Mouse (Mus musculus): ENCODE data around the gene Oaz1. TPM values are rescaled to one million over a fixed set of nuclear protein-coding genes. Genes with fewer than 3 reads are reported as not detected.
"Not testable (repeated sequence)": the region's sequence is repeated elsewhere in the genome, so short reads cannot be mapped to it uniquely, and the experiment has no call there.

Gene Oaz1
- polyA plus RNA-seq, 1 experiment from 2014 or later, result 1,218 TPM

GRCm38 (mm10) chr10:80816303-80816702, 10.2 kb upstream of the Oaz1 start:
- not testable (repeated sequence) for DNase-seq; ATAC-seq (ENCODE audit: low FRiP score, low TSS enrichment); H3K27me3 ChIP-seq (ENCODE audit: control insufficient read depth, insufficient read depth, low read length); H3K4me3 ChIP-seq (replicated peaks; ENCODE audit: low read depth, low read length); H3K9ac ChIP-seq (replicated peaks; ENCODE audit: low read length); H3K36me3 ChIP-seq (ENCODE audit: control insufficient read depth, insufficient read depth, low read length); H3K4me1 ChIP-seq (ENCODE audit: control insufficient read depth, insufficient read depth, low read length); H3K4me2 ChIP-seq (ENCODE audit: low read length); H3K27ac ChIP-seq (replicated peaks; ENCODE audit: low read depth, low read length); H3K9me3 ChIP-seq (ENCODE audit: control insufficient read depth, low read length)
- WGBS, result 76% methylated on average over 3 of the region's 3 CpGs

DNA sequence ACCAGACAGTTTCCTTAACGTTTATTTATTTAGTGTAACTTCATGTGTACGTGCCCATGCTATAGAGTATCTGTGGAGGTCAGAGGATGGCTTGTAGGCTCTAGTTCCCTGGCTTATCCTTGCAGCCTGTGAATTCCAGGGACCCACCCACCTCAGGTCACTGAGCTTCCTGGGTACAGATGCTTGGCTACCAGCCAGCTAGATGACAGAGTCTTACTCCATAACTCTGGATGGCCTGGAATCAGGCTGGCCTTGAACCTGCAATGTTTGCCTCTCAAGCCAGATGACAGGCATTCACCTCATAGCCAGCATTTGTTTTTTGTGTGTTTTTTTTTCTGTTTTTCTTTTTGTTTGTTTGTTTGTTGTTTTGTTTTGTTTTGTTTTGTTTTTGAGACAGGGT, 9.3 kb upstream of the Oaz1 start:
- no peak overlapping the region for H3K27ac ChIP-seq (replicated peaks; ENCODE audit: low read depth, low read length)
- no peaks in the 10 kb centered on the region for H3K9me3 ChIP-seq (ENCODE audit: control insufficient read depth, low read length)
- no peak for ATAC-seq (ENCODE audit: low FRiP score, low TSS enrichment)
- no peak for DNase-seq
- H3K4me1 ChIP-seq (ENCODE audit: control insufficient read depth, insufficient read depth, low read length), result no peaks in the 10 kb centered on the region
- no peaks in the 10 kb centered on the region for H3K36me3 ChIP-seq (ENCODE audit: control insufficient read depth, insufficient read depth, low read length)
- no peak overlapping the region for H3K9ac ChIP-seq (replicated peaks; ENCODE audit: low read length)
- no peak overlapping the region for H3K4me3 ChIP-seq (replicated peaks; ENCODE audit: low read depth, low read length)
- H3K4me2 ChIP-seq (ENCODE audit: low read length), result no peak overlapping the region
- WGBS, result 76% methylated on average over 2 of the region's 2 CpGs
- no peaks in the 10 kb centered on the region for H3K27me3 ChIP-seq (ENCODE audit: control insufficient read depth, insufficient read depth, low read length)

GRCm38 (mm10) chr10:80817955-80818354, 8.5 kb upstream of the Oaz1 start:
- not testable (repeated sequence) for ATAC-seq (ENCODE audit: low FRiP score, low TSS enrichment); H3K27ac ChIP-seq (replicated peaks; ENCODE audit: low read depth, low read length); H3K4me2 ChIP-seq (ENCODE audit: low read length); H3K4me1 ChIP-seq (ENCODE audit: control insufficient read depth, insufficient read depth, low read length); H3K9ac ChIP-seq (replicated peaks; ENCODE audit: low read length); DNase-seq; H3K36me3 ChIP-seq (ENCODE audit: control insufficient read depth, insufficient read depth, low read length); H3K27me3 ChIP-seq (ENCODE audit: control insufficient read depth, insufficient read depth, low read length); H3K9me3 ChIP-seq (ENCODE audit: control insufficient read depth, low read length); H3K4me3 ChIP-seq (replicated peaks; ENCODE audit: low read depth, low read length)
- 82% methylated on average over 7 of the region's 7 CpGs for WGBS

DNA sequence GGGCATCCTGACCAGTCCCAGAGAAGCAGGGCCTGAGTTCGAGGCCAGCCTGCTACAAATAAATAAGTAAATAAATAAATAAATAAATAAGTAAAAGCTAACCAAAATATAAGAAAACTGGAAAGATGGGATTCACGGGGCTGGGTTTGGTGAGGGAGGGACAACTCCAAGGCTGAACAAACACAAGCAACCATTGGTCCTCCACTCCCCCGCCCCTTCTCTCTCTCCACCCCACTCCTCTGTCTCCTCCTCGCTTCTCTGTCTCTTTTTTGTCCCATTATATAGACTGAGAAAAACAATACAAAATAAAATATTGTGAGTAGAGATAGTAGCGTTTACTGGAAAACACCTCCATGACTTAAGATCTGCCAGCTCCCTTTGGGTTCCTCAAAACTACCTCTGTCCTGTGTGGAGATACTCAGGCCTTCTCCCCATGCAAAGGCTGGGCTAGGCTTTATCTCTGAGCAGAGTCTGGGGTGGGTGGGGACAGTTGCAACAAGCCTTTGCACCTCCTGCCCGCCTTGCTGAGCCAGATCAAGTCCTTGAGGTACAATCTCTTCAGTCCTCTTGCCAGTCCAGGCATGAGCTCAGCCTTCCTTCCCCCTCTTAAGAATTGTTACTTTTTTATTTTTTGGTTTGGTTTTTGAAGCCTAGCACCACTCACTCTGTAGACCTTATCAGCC, 7.7 kb upstream of the Oaz1 start:
- Histone ChIP-seq H3K9me3 (ENCODE audit: control insufficient read depth, low read length) (no peaks in the 10 kb centered on the region), H3K27ac (replicated peaks; ENCODE audit: low read depth, low read length) (no peak overlapping the region), H3K27me3 (ENCODE audit: control insufficient read depth, insufficient read depth, low read length) (no peaks in the 10 kb centered on the region), H3K4me2 (ENCODE audit: low read length) (no peak overlapping the region), H3K9ac (replicated peaks; ENCODE audit: low read length) (no peak overlapping the region), H3K4me3 (replicated peaks; ENCODE audit: low read depth, low read length) (no peak overlapping the region), H3K36me3 (ENCODE audit: control insufficient read depth, insufficient read depth, low read length) (no peaks in the 10 kb centered on the region), H3K4me1 (ENCODE audit: control insufficient read depth, insufficient read depth, low read length) (no peaks in the 10 kb centered on the region)
- WGBS, result 60% methylated on average over 6 of the region's 6 CpGs
- DNase-seq (no peak), ATAC-seq (ENCODE audit: low FRiP score, low TSS enrichment) (no peak)

- Histone ChIP-seq H3K27me3 (ENCODE audit: control insufficient read depth, insufficient read depth, low read length) (no peaks in the 10 kb centered on the region), H3K36me3 (ENCODE audit: control insufficient read depth, insufficient read depth, low read length) (no peaks in the 10 kb centered on the region), H3K9ac (replicated peaks; ENCODE audit: low read length) (no peak overlapping the region), H3K4me2 (ENCODE audit: low read length) (no peak overlapping the region), H3K9me3 (ENCODE audit: control insufficient read depth, low read length) (no peaks in the 10 kb centered on the region), H3K4me1 (ENCODE audit: control insufficient read depth, insufficient read depth, low read length) (no peaks in the 10 kb centered on the region), H3K4me3 (replicated peaks; ENCODE audit: low read depth, low read length) (no peak overlapping the region), H3K27ac (replicated peaks; ENCODE audit: low read depth, low read length) (no peak overlapping the region)
- 60% methylated on average over 3 of the region's 3 CpGs for WGBS
- DNase-seq (no peak), ATAC-seq (ENCODE audit: low FRiP score, low TSS enrichment) (no peak)
These were observed 7.0 kb upstream of the Oaz1 start for GRCm38 (mm10) chr10:80819406-80819805.

- no peak overlapping the region for H3K27ac ChIP-seq (replicated peaks; ENCODE audit: low read depth, low read length)
- H3K4me3 ChIP-seq (replicated peaks; ENCODE audit: low read depth, low read length), result no peak overlapping the region
- 39% methylated on average over 2 of the region's 2 CpGs for WGBS
- no peaks in the 10 kb centered on the region for H3K27me3 ChIP-seq (ENCODE audit: control insufficient read depth, insufficient read depth, low read length)
- H3K9me3 ChIP-seq (ENCODE audit: control insufficient read depth, low read length), result no peaks in the 10 kb centered on the region
- DNase-seq (peak; percentile 47), ATAC-seq (ENCODE audit: low FRiP score, low TSS enrichment) (no peak)
- no peak overlapping the region for H3K9ac ChIP-seq (replicated peaks; ENCODE audit: low read length)
- H3K4me2 ChIP-seq (ENCODE audit: low read length), result no peak overlapping the region
- no peaks in the 10 kb centered on the region for H3K4me1 ChIP-seq (ENCODE audit: control insufficient read depth, insufficient read depth, low read length)
- no peaks in the 10 kb centered on the region for H3K36me3 ChIP-seq (ENCODE audit: control insufficient read depth, insufficient read depth, low read length)
These were observed 4.5 kb upstream of the Oaz1 start for GRCm38 (mm10) chr10:80821991-80822390.

DNA sequence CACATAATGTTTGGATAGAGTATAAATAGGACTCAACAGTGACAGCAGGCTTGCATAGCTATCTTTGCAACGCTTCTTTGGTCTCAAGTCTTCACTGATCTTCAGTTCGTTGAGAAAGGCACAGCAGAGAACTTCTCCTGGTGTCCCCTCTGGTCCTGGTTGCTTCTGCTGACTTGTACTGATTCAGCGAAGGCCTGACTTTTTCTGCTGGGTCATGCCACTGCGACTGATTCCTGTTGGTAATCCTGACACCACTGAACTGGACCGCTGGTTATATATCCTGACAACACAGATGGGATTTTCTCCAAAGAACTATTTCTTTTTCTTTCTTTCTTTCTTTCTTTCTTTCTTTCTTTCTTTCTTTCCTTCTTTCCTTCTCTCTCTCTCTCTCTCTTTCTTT, 3.9 kb upstream of the Oaz1 start:
- H3K4me3 ChIP-seq (replicated peaks; ENCODE audit: low read depth, low read length), result no peak overlapping the region
- no peak overlapping the region for H3K4me2 ChIP-seq (ENCODE audit: low read length)
- no peaks in the 10 kb centered on the region for H3K27me3 ChIP-seq (ENCODE audit: control insufficient read depth, insufficient read depth, low read length)
- no peak overlapping the region for H3K9ac ChIP-seq (replicated peaks; ENCODE audit: low read length)
- ATAC-seq (ENCODE audit: low FRiP score, low TSS enrichment) (no peak), DNase-seq (no peak)
- H3K9me3 ChIP-seq (ENCODE audit: control insufficient read depth, low read length), result no peaks in the 10 kb centered on the region
- WGBS, result 92% methylated on average over 5 of the region's 5 CpGs
- no peak overlapping the region for H3K27ac ChIP-seq (replicated peaks; ENCODE audit: low read depth, low read length)
- peaks cover 3% of the 10 kb centered on the region for H3K4me1 ChIP-seq (ENCODE audit: control insufficient read depth, insufficient read depth, low read length)
- no peaks in the 10 kb centered on the region for H3K36me3 ChIP-seq (ENCODE audit: control insufficient read depth, insufficient read depth, low read length)

DNA sequence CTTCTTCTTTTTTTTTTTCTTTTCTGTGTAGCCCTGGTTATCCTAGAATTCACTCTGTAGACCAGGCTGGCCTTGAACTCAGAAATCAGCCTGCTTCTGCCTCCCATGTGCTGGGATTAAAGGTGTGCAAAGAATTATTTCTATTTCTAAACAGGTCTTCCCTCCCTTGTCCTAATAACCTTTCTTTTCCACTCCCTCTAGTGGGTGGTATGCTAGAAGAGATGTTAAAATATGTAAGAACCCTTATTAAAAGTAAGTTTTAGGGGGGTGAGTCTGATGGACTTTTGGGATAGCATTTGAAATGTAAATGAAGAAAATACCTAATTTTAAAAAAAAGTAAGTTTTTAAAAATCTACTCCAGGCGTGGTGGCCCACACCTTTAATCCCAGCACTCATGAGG, 3.1 kb upstream of the Oaz1 start:
- H3K4me2 ChIP-seq (ENCODE audit: low read length), result no peak overlapping the region
- ATAC-seq (ENCODE audit: low FRiP score, low TSS enrichment) (no peak), DNase-seq (no peak)
- no peaks in the 10 kb centered on the region for H3K9me3 ChIP-seq (ENCODE audit: control insufficient read depth, low read length)
- H3K36me3 ChIP-seq (ENCODE audit: control insufficient read depth, insufficient read depth, low read length), result no peaks in the 10 kb centered on the region
- no peak overlapping the region for H3K27ac ChIP-seq (replicated peaks; ENCODE audit: low read depth, low read length)
- no peaks in the 10 kb centered on the region for H3K27me3 ChIP-seq (ENCODE audit: control insufficient read depth, insufficient read depth, low read length)
- 85% methylated on average over 1 of the region's 1 CpGs for WGBS
- peaks cover 10% of the 10 kb centered on the region for H3K4me1 ChIP-seq (ENCODE audit: control insufficient read depth, insufficient read depth, low read length)
- no peak overlapping the region for H3K9ac ChIP-seq (replicated peaks; ENCODE audit: low read length)
- H3K4me3 ChIP-seq (replicated peaks; ENCODE audit: low read depth, low read length), result no peak overlapping the region

GRCm38 (mm10) chr10:80823847-80824643, 2.4 kb upstream of the Oaz1 start:
- H3K4me2 ChIP-seq (ENCODE audit: low read length), result no peak overlapping the region
- no peak overlapping the region for H3K4me3 ChIP-seq (replicated peaks; ENCODE audit: low read depth, low read length)
- H3K9ac ChIP-seq (replicated peaks; ENCODE audit: low read length), result no peak overlapping the region
- H3K27ac ChIP-seq (replicated peaks; ENCODE audit: low read depth, low read length), result no peak overlapping the region
- peaks cover 10% of the 10 kb centered on the region for H3K4me1 ChIP-seq (ENCODE audit: control insufficient read depth, insufficient read depth, low read length)
- DNase-seq (no peak), ATAC-seq (ENCODE audit: low FRiP score, low TSS enrichment) (no peak)
- H3K9me3 ChIP-seq (ENCODE audit: control insufficient read depth, low read length), result no peaks in the 10 kb centered on the region
- peaks cover under 1% of the 10 kb centered on the region; the same call in 1 of the 2 replicates for H3K36me3 ChIP-seq (ENCODE audit: control insufficient read depth, insufficient read depth, low read length)
- H3K27me3 ChIP-seq (ENCODE audit: control insufficient read depth, insufficient read depth, low read length), result no peaks in the 10 kb centered on the region
- 71% methylated on average over 8 of the region's 8 CpGs for WGBS

Data from midbrain, embryonic 14.5 days (tissue).